Mouse (Mus musculus) forebrain, embryonic 15.5 days (tissue): ENCODE data around the gene Pdha1. TPM values are rescaled to one million over a fixed set of nuclear protein-coding genes. Genes with fewer than 3 reads are reported as not detected.

Source experiments
- ATAC-seq: fragments of 200-750 bp; cut with Nextera tagmentation; replicated peaks from 2 replicates; pipeline ENCODE4 v1.8.0; 2017; ENCODE audit warnings: mild to moderate bottlenecking, moderate TSS enrichment, moderate library complexity
- H3K27ac ChIP-seq: fragments of 300-500 bp; sonication (generic); replicated peaks from 2 replicates; pipeline ENCODE4 v1.5.1; 2015; ENCODE audit warnings: mild to moderate bottlenecking, inconsistent platforms
- H3K27me3 ChIP-seq: fragments of 300-500 bp; sonication (generic); 2 replicates; pipeline ENCODE4 v1.6.1; 2015; ENCODE audit warnings: inconsistent platforms
- H3K36me3 ChIP-seq: fragments of 300-500 bp; sonication (generic); 2 replicates; pipeline ENCODE4 v1.6.1; 2015; ENCODE audit warnings: mild to moderate bottlenecking, inconsistent platforms
- H3K4me1 ChIP-seq: fragments of 300-500 bp; sonication (generic); 2 replicates; pipeline ENCODE4 v1.6.1; 2015; ENCODE audit warnings: inconsistent platforms
- H3K4me2 ChIP-seq: fragments of 300-500 bp; sonication (generic); replicated peaks from 2 replicates; pipeline ENCODE4 v1.6.1; 2015; ENCODE audit warnings: mild to moderate bottlenecking, inconsistent platforms
- H3K4me3 ChIP-seq: fragments of 300-500 bp; sonication (generic); 2 replicates; pipeline ENCODE4 v1.5.1; 2015; ENCODE audit warnings: mild to moderate bottlenecking, inconsistent platforms
- H3K9ac ChIP-seq: fragments of 300-500 bp; sonication (generic); replicated peaks from 2 replicates; pipeline ENCODE4 v1.6.1; 2015; ENCODE audit warnings: mild to moderate bottlenecking, inconsistent platforms
- H3K9me3 ChIP-seq: fragments of 300-500 bp; sonication (generic); 2 replicates; pipeline ENCODE4 v1.6.1; 2016; ENCODE audit warnings: inconsistent platforms
- WGBS: fragments of 180-500 bp; shearing (Covaris S2); methylation state at CpG from one replicate; pipeline ENCODE4 v1.1.7; 2015; ENCODE audit warnings: mixed read lengths; 5-methylcytosine and 5-hydroxymethylcytosine counted together
- polyA plus RNA-seq: library from polyadenylated mRNA; unstranded; fragments of >200 nt; fragmentation: Nextera tagmentation; extraction: Ambion mirVana; gene quantifications from 2 replicates; pipeline ENCODE4 v1.2.1, GENCODE M21; 2015

Gene Pdha1
- 103 and 107 TPM in 2 replicates for polyA plus RNA-seq

DNA sequence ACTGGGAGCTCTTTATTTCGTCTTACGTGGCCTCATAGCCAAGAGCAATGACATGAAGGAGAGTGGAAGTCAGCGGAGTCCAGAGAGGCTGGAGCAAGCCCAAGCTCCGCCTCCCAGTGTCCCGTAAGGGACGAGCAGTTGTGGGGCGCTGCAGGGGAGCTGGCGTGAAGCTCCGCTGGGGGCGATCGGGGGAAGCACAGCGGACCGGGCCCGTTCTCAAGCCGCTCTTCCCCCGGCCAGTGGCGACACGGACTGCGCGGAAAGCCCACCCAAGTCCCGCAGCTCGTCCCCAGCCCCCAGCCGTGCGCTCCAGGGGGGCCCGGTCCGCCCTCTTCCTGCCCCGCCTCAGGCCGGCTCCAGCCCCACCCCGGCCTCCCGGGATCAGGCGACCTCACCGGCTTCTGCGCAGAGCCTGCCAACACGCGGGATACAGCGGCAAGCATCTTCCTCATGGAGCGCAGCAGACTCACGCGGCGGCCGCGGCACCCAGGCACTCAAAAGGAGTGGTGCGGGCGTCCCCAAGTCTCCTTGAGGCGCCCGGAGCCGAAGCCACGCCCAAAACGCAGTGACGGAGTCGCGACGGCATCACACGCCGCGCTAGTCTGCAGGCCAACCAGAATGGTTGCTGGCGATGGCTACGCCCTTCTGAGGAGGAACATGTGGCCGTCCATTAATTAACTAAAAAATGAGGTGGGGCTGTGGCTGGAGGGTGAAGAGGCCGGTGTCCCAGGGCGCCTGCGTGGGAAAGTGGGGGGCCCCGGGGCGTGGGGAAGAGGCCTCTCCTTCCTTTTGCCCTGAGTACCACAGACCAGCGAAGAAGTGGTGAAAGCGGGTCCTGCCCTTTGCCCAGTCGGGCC, at the start of gene Pdha1:
Gene Pdha1 (minus strand): TSS at position 553 of the 857 bp plus-strand sequence.
- WGBS, result 21% methylated on average over 57 of the region's 67 CpGs
- peak; percentile 100 for ATAC-seq

DNA sequence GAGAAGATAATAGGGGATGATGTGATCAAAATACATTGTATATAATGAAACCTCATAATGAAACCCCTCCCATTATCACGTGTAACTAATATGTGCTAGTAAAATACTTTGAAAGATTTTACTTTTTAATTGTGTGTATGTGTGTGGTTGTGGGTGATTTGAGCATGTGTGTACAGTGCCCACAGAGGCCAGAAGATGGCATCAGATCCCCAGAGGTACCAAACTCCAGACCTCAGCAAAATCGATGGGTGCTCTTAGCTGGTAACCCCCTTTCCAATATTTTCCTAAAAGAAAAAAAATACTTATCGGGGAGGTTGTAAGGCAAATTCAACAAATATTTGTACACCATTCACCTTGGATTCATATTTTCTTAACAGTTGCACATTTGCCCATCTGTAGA, 40.8 kb upstream of the Pdha1 start:
- Histone ChIP-seq H3K27me3 (no peaks in the 10 kb centered on the region), H3K9ac (no peak overlapping the region), H3K36me3 (no peaks in the 10 kb centered on the region), H3K27ac (no peak overlapping the region), H3K4me2 (no peak overlapping the region), H3K9me3 (no peaks in the 10 kb centered on the region), H3K4me3 (no peak overlapping the region), H3K4me1 (no peaks in the 10 kb centered on the region)
- 65% methylated on average over 3 of the region's 3 CpGs for WGBS
- no peak for ATAC-seq

More for the DNA sequence above, at the start of gene Pdha1:
- Histone ChIP-seq H3K4me1 (peaks cover 22% of the 10 kb centered on the region), H3K9me3 (no peaks in the 10 kb centered on the region), H3K4me2 (peak within 1 kb of the TSS; percentile 58), H3K27ac (peak within 1 kb of the TSS; percentile 88), H3K36me3 (no peaks in the 10 kb centered on the region), H3K4me3 (peak within 1 kb of the TSS; percentile 75), H3K9ac (peak within 1 kb of the TSS; percentile 74), H3K27me3 (no peaks in the 10 kb centered on the region)

DNA sequence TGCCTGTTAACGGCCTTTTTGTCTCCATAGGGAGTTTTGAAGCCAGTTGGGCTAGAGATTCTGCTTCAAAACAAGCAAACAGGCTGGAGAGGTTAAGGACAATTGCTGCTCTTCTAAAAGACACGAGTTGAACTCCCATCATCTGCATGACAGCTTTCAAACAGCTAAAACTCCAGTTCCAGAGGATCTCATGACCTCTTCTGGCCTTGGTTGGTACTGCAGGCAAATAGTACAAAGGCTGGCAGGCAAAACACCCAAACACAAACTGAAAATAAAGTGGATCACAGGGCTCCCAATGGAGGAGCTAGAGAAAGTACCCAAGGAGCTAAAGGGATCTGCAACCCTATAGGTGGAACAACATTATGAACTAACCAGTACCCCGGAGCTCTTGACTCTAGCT, 31.9 kb upstream of the Pdha1 start:
- WGBS, result 10% methylated on average over 2 of the region's 3 CpGs
- Histone ChIP-seq H3K27ac (no peak overlapping the region), H3K36me3 (no peaks in the 10 kb centered on the region), H3K4me1 (no peaks in the 10 kb centered on the region), H3K4me2 (no peak overlapping the region), H3K9ac (no peak overlapping the region), H3K27me3 (no peaks in the 10 kb centered on the region), H3K4me3 (no peak overlapping the region), H3K9me3 (no peaks in the 10 kb centered on the region)
- ATAC-seq, result no peak

DNA sequence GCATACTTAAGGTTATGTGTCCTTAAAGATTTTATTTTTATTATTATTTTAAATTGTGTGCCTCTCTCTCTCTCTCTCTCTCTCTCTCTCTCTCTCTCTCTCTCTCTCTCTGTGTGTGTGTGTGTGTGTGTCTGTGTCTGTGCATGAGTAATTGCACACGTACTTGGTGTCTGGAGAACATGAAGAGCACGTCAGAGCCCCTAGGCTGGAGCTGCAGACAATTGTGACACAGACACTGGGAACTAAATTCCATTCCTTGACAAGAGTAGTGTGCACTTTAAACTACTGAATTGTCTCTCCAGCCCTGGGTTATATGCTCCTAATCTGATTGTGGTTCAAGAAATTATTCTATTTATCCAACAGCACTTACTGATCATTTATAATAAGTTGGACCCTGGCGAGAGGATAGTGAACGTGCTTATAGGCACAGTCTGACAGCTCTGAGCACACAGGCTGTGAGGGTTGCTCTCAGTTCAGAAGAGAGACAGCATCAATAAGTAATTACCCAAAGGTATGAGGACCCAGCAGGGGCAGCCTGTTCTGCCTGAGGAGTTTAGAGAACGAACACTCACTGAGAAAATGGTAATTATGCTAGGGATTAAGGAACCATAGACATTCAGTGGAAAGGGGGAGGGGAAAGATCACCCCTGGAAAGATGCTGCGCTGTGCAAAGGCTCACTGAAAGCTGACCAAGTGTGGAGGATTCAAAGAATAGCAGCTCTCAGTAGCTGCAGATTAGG, 28.2 kb upstream of the Pdha1 start:
- Histone ChIP-seq H3K9me3 (no peaks in the 10 kb centered on the region), H3K36me3 (no peaks in the 10 kb centered on the region), H3K27me3 (no peaks in the 10 kb centered on the region), H3K27ac (no peak overlapping the region), H3K4me3 (no peak overlapping the region), H3K9ac (no peak overlapping the region), H3K4me1 (no peaks in the 10 kb centered on the region), H3K4me2 (no peak overlapping the region)
- no peak for ATAC-seq
- 33% methylated on average over 6 of the region's 6 CpGs for WGBS

DNA sequence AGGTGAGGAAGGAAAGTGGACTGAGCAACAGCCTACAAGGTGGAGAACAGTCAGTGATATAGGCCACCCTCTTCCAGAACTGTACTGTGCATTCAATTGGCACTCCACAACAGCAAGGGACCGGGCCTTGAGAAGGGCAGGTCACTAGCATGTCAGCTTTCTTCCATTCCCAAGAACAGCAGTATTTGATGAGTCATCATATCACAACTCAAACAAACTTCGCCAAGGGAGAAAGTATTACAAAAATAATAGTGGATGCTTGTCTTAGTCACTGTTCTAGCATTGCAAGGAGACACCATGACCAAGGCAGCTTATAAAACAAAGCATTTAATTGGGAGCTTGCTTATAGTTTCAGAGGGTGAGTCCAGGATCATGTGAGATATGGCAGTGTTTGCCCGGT, 26.0 kb upstream of the Pdha1 start:
- Histone ChIP-seq H3K4me3 (no peak overlapping the region), H3K4me1 (no peaks in the 10 kb centered on the region), H3K27me3 (no peaks in the 10 kb centered on the region), H3K9me3 (no peaks in the 10 kb centered on the region), H3K4me2 (no peak overlapping the region), H3K9ac (no peak overlapping the region), H3K36me3 (no peaks in the 10 kb centered on the region), H3K27ac (no peak overlapping the region)
- 95% methylated on average over 3 of the region's 3 CpGs for WGBS
- ATAC-seq, result no peak

DNA sequence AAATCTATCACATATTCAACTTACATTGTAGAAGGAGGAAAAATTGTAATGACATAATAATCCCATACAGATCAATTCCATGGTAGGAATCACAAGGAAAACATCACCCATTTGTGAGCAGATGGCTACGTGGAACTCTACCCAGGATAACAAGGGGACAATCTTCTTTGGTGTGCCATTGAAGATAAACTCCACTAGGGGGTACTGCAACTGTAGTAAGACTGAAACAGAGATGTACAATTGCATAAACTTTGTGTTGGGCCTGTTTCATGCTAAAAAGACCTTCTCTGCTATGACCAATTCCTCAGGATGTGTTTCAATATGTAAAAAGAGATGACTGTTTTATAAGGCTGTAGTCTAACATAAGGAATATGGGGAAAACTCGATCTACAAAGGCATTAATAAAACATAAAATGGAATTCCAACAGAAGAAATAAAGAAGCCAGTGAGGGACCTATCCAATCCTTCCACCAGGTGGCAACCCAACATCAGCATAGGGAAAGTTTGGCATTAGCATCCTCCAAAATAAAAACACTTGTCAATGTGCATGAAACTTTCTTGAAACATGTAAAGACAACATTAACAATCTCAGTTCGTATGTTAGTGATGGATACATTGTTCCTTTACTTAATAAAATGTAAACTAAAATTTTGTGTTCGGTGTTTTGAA, 15.1 kb upstream of the Pdha1 start:
- ATAC-seq, result no peak
- no peak overlapping the region for H3K9ac ChIP-seq
- H3K9me3 ChIP-seq, result no peaks in the 10 kb centered on the region
- no peak overlapping the region for H3K4me3 ChIP-seq
- no peak overlapping the region for H3K4me2 ChIP-seq
- 51% methylated on average over 4 of the region's 4 CpGs for WGBS
- no peaks in the 10 kb centered on the region for H3K27me3 ChIP-seq
- no peak overlapping the region for H3K27ac ChIP-seq
- H3K36me3 ChIP-seq, result no peaks in the 10 kb centered on the region
- H3K4me1 ChIP-seq, result no peaks in the 10 kb centered on the region

DNA sequence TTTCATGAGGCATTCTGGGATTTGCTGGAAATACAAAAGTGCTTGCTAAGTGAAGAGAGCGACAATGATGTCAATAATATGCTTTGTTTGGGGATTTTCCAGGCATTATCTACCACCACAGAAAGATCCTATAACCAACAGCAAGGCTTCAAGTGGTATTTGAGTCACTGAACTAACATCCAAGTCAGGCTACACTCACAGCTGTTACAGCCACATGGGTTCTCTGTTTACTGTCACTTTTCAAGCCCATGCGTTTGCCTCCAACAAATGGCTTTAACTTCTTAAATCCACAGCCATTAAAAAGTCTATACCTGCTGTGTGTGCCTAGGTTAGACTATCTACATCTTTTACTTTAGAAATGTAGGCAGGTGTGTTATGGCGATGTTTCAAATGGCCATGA, 10.6 kb upstream of the Pdha1 start:
- H3K4me2 ChIP-seq, result no peak overlapping the region
- no peak overlapping the region for H3K9ac ChIP-seq
- H3K4me1 ChIP-seq, result no peaks in the 10 kb centered on the region
- WGBS, result 89% methylated on average over 3 of the region's 3 CpGs
- no peaks in the 10 kb centered on the region for H3K9me3 ChIP-seq
- no peak overlapping the region for H3K4me3 ChIP-seq
- no peaks in the 10 kb centered on the region for H3K27me3 ChIP-seq
- ATAC-seq, result no peak
- H3K27ac ChIP-seq, result no peak overlapping the region
- no peaks in the 10 kb centered on the region for H3K36me3 ChIP-seq

DNA sequence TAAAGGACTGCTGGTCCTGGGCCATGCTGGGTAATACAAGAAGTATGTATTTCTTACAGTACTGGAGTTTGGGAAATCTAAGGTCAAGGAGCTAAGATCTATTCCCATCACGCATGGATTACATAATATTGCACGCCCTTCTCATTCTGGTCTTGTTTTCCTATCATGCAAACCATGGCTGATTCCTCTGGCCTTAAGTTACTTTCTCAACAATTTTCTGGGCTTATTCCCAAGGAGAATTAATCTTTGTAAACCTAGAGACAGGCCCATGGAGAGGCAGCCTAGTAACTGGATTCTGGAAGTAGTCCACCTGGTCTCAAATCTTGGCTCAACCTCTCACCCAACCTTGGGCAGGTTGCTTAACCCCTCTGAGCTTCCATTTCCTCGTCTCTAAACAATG, 9.2 kb upstream of the Pdha1 start:
- no peaks in the 10 kb centered on the region for H3K4me1 ChIP-seq
- H3K36me3 ChIP-seq, result no peaks in the 10 kb centered on the region
- ATAC-seq, result no peak
- no peak overlapping the region for H3K4me3 ChIP-seq
- H3K9ac ChIP-seq, result no peak overlapping the region
- no peak overlapping the region for H3K27ac ChIP-seq
- H3K27me3 ChIP-seq, result no peaks in the 10 kb centered on the region
- H3K9me3 ChIP-seq, result no peaks in the 10 kb centered on the region
- WGBS, result 83% methylated on average over 3 of the region's 3 CpGs
- H3K4me2 ChIP-seq, result no peak overlapping the region

DNA sequence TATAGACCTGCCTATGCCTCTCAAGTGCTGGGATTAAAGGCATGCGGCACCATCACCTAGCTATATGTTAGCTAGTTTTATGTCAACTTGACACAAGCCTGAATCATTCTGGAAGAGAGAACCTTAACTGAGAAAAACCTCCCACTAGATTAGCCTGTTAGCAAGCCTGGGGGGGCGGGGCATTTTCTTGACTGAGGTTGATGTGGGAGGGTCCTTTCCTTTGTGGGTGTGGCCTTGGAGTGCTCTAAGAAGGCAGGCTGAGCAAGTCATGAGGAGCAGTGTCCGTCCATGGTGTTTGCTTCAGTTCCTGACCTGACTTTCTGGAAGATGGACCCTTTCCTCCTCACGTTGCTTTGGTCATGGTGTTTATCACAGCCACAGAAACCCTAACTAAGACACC, 8.6 kb upstream of the Pdha1 start:
- H3K36me3 ChIP-seq, result no peaks in the 10 kb centered on the region
- no peak overlapping the region for H3K9ac ChIP-seq
- no peak overlapping the region for H3K27ac ChIP-seq
- 94% methylated on average over 4 of the region's 4 CpGs for WGBS
- H3K4me3 ChIP-seq, result no peak overlapping the region
- H3K4me2 ChIP-seq, result no peak overlapping the region
- H3K27me3 ChIP-seq, result no peaks in the 10 kb centered on the region
- no peaks in the 10 kb centered on the region for H3K9me3 ChIP-seq
- ATAC-seq, result no peak
- no peaks in the 10 kb centered on the region for H3K4me1 ChIP-seq

DNA sequence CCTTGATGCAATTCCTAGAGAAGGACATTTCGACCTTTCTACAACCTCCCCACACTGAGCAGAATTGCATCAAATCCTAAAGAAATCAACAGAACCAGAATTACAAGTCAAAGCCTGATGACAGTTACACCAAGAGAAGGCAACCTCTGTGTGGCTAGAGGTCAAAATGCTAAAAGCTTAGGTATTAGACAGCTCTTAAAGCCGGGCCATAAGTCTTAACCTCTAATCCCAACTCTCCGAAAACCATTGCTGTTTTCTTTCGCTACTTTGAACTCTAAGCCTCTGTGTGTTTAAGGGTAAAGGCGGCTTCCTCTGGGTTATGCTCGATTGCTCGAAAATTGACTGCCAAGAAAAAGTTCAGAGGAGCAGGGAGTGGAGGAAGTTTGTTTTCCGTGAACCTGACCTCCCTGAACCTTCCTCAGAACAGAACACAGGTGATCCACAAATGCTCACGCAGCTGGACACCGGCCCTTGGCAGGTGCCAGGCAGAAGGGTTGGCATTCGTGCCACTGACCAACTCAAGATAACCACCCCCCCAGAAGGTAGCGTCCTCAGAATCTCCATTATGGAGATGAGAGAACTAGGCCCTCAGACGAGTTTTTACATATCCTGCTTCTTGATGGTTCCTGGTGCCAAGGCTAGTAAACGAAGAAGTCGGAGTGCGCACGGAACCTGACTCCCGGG, 894 bp downstream of the Pdha1 start:
- Histone ChIP-seq H3K4me3 (peak overlapping the region; percentile 75), H3K9me3 (no peaks in the 10 kb centered on the region), H3K27me3 (no peaks in the 10 kb centered on the region), H3K4me1 (peaks cover 22% of the 10 kb centered on the region), H3K4me2 (peak overlapping the region; percentile 58), H3K9ac (peak overlapping the region; percentile 74), H3K36me3 (no peaks in the 10 kb centered on the region), H3K27ac (no peak overlapping the region)
- WGBS, result 28% methylated on average over 18 of the region's 18 CpGs
- ATAC-seq, result no peak

DNA sequence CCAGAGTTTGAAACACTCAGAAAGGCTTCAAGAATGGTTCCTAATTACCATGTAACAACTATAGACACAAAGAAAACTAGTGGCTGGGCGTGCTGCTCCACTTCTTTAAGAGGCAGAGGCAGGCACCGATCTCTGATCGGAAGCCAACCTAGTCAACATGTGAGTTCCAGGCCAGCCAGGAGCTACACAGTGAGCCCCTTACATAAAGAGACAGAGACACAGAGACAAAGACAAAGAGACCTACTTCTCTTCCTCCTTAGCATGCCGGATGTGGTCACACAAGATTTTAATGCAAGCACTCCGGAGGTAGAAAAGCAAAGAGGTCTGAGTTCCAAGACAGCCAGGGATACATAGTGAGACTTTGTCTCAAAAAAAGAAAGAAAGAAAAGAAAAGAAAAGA, 2.1 kb downstream of the Pdha1 start:
- peak overlapping the region; percentile 20 for H3K4me3 ChIP-seq
- WGBS, result 29% methylated on average over 5 of the region's 5 CpGs
- peak overlapping the region; percentile 58 for H3K4me2 ChIP-seq
- H3K9me3 ChIP-seq, result no peaks in the 10 kb centered on the region
- no peaks in the 10 kb centered on the region for H3K27me3 ChIP-seq
- no peaks in the 10 kb centered on the region for H3K36me3 ChIP-seq
- ATAC-seq, result no peak
- no peak overlapping the region for H3K27ac ChIP-seq
- H3K9ac ChIP-seq, result no peak overlapping the region
- peaks cover 22% of the 10 kb centered on the region for H3K4me1 ChIP-seq

DNA sequence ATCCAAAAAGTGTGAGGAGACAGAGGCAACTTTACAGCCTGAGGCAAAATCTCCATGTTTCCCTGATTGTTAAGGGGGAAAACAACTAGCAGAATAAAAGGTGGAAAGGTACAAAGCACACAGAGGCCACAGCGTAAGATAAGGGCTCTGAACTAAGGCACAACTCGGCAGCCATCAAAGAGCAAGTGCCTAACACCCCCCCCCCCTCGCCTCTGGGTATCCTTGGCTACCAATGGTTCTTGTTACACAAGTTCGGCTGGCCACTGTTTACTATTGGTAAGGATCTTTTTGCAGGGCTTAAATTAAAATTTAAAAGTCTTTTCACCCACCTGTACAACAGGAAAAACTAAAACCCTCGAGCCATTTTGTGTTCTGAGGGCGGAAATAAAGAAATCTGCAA, 2.5 kb downstream of the Pdha1 start:
- no peak for ATAC-seq
- Histone ChIP-seq H3K9ac (no peak overlapping the region), H3K9me3 (no peaks in the 10 kb centered on the region), H3K4me2 (peak overlapping the region; percentile 58), H3K27me3 (no peaks in the 10 kb centered on the region), H3K4me3 (no peak overlapping the region), H3K4me1 (peaks cover 22% of the 10 kb centered on the region), H3K27ac (no peak overlapping the region), H3K36me3 (no peaks in the 10 kb centered on the region)
- 22% methylated on average over 6 of the region's 6 CpGs for WGBS
